ENCODE assay signal across 11 mouse cellular contexts in genomic region chr6:66953951-66954519, GRCm38 (mm10). TPM values are rescaled to one million over a fixed set of nuclear protein-coding genes. Genes with fewer than 3 reads are reported as not detected.
DNase-seq lines count a peak whose midpoint lies in the region; ATAC-seq and TF ChIP-seq lines count a peak whose summit lies in the region.
"Had no signal": no experiment of that assay in that cellular context is flagged by ENCODE, and none has a peak within 500 bp of the region (broad histone marks: within the 10 kb centered on the region; RNA-seq: fewer than 3 reads in every experiment).

No protein-coding gene starts in this region.

- no peak for DNase-seq in heart, postnatal 0 days (ENCODE audit: low spot score)
- no peak for DNase-seq in heart, postnatal 10 days
- DNase-seq in kidney, postnatal 25 days: peak; percentile 51 to 76
- DNase-seq in left cerebral cortex, postnatal 25 days (ENCODE audit: low spot score in 2 of 2): no peak
- DNase-seq in layer of hippocampus, postnatal 25 days (ENCODE audit: extremely low spot score in 1 of 2, low spot score in 1 of 2): no peak
- DNase-seq in cerebellum, adult 9-10 months: no peak
- DNase-seq: gastrocnemius, postnatal 36 days had no signal

- peak overlapping the region; percentile 1; the same call in 1 of the 2 replicates for H3K4me2 ChIP-seq in heart, postnatal 0 days (ENCODE audit: low read depth, low read length)
- H3K4me2 ChIP-seq: embryonic facial prominence, embryonic 12.5 days had no signal

- H3K9me3 ChIP-seq in heart, postnatal 0 days (replicated peaks; ENCODE audit: control insufficient read depth, low read length): no peaks in the 10 kb centered on the region
- H3K9me3 ChIP-seq: embryonic facial prominence, embryonic 12.5 days had no signal

- H3K4me1 ChIP-seq in heart, postnatal 0 days (ENCODE audit: control insufficient read depth, insufficient read depth): peaks cover 6% of the 10 kb centered on the region
- H3K4me1 ChIP-seq: embryonic facial prominence, embryonic 12.5 days had no signal

- peak; percentile 62; the same call in 1 of the 2 replicates for ATAC-seq in heart, postnatal 0 days (ENCODE audit: insufficient read depth, low read depth)
- ATAC-seq in common myeloid progenitor, adult 5-6 weeks (replicated peaks; ENCODE audit: low read depth, poor library complexity, severe bottlenecking): peak; percentile 78
- ATAC-seq in monocyte, adult 5-6 weeks (replicated peaks; ENCODE audit: insufficient number of reproducible peaks, low FRiP score, low TSS enrichment, poor library complexity, severe bottlenecking): peak; percentile 33; the same call in 1 of the 2 replicates

- no peak overlapping the region for H3K4me3 ChIP-seq in heart, postnatal 0 days (ENCODE audit: low read depth, low read length)
- H3K4me3 ChIP-seq: embryonic facial prominence, embryonic 12.5 days; myocyte had no signal

- intact Hi-C loops in heart, postnatal 10 days (cut with DNase I): loop anchor here (2.0 kb wide), 1 partner anchor 57 kb away; the partner anchor contains the start of gene Gng12
- intact Hi-C loops in left cerebral cortex, postnatal 25 days (cut with DNase I): no loop called here

- no peak for TF ChIP-seq CTCF in heart, postnatal 0 days (IDR thresholded peaks at IDR 0.05; ENCODE audit: low read depth)

- 49% methylated on average over 11 of the region's 11 CpGs for WGBS in heart, postnatal 0 days

- no peak overlapping the region for H3K27ac ChIP-seq in heart, postnatal 0 days (ENCODE audit: low read depth)
- H3K27ac ChIP-seq: embryonic facial prominence, embryonic 12.5 days had no signal

- TF ChIP-seq EP300 in heart, postnatal 0 days (IDR thresholded peaks at IDR 0.05; ENCODE audit: low read depth): no peak

- no peaks in the 10 kb centered on the region for H3K36me3 ChIP-seq in heart, postnatal 0 days (replicated peaks; ENCODE audit: control insufficient read depth, insufficient read depth, low read length)
- H3K36me3 ChIP-seq: embryonic facial prominence, embryonic 12.5 days had no signal

- H3K27me3 ChIP-seq in heart, postnatal 0 days (ENCODE audit: control insufficient read depth, insufficient read depth, low read length): no peaks in the 10 kb centered on the region
- H3K27me3 ChIP-seq: embryonic facial prominence, embryonic 12.5 days had no signal

- no peak overlapping the region for H3K9ac ChIP-seq in heart, postnatal 0 days (replicated peaks; ENCODE audit: low read depth, low read length)
- H3K9ac ChIP-seq: embryonic facial prominence, embryonic 12.5 days had no signal

RNA-seq across cellular contexts. Expression of gene Gng12, which starts 57.8 kb away (rescaled TPM):
- total RNA-seq in heart, postnatal 0 days (2014; rRNA removed; ENCODE audit: low replicate concordance): 20.1 and 30.6 TPM in 2 replicates
- 41.0 and 44.8 TPM in 2 replicates for polyA plus RNA-seq in heart, postnatal 0 days (2015; fragmentation: Nextera tagmentation; extraction: Ambion mirVana)
- total RNA-seq in heart, postnatal 10 days (2021): 10 to 100 TPM; 63.9 to 66.8 TPM
- 79.5 and 88.0 TPM in 2 replicates for total RNA-seq in common myeloid progenitor, adult 5-6 weeks (2017)
- total RNA-seq in monocyte, adult 5-6 weeks (2017): 10.5 to 20.8 TPM (median 19.7 TPM) in 3 replicates
- total RNA-seq in left cerebral cortex, postnatal 25 days (2021): 10 to 100 TPM; 59.4 to 67.0 TPM
- total RNA-seq in layer of hippocampus, postnatal 25 days (2021): 10 to 100 TPM; 64.7 to 82.2 TPM

Comparison
In these comparisons a context has a peak if more than half of its experiments do, and no peak if none do; other contexts are left out.
1. DNase-seq: peak in kidney, postnatal 25 days (2 of 2); none in heart, postnatal 0 days (single experiment), heart, postnatal 10 days (0 of 2), left cerebral cortex, postnatal 25 days (0 of 2), layer of hippocampus, postnatal 25 days (0 of 2) and cerebellum, adult 9-10 months (single experiment).
2. Peak in every context shown above with its lines, with median percentiles within 50 percentile points of each other: ATAC-seq.